Mouse (Mus musculus) heart, adult 2 months (tissue): Measurements from ENCODE around the gene Zdhhc13. TPM values are rescaled to one million over a fixed set of nuclear protein-coding genes. Genes with fewer than 3 reads are reported as not detected.

Experiments used
- DNase-seq, 2 experiments: peaks; one replicate each; pipeline ENCODE4 v3.0.0; 2021
- H3K27ac ChIP-seq: fragments of 200-600 bp; 2 replicates; pipeline ENCODE4 v1.8.1; 2022
- H3K27me3 ChIP-seq: fragments of 200-500 bp; 2 replicates; pipeline ENCODE4 v1.6.1; 2012; ENCODE audit warnings: mild to moderate bottlenecking, low read length, inconsistent platforms, mixed read lengths; ENCODE audit not compliant: control insufficient read depth, insufficient read depth
- H3K36me3 ChIP-seq: fragments of 200-500 bp; 2 replicates; pipeline ENCODE4 v1.6.1; 2012; ENCODE audit warnings: low read length, inconsistent platforms; ENCODE audit not compliant: control insufficient read depth, insufficient read depth
- H3K4me1 ChIP-seq: fragments of 200-500 bp; 2 replicates; pipeline ENCODE4 v1.6.1; 2011; ENCODE audit warnings: low read length; ENCODE audit not compliant: control insufficient read depth, insufficient read depth
- H3K4me3 ChIP-seq: fragments of 200-600 bp; 2 replicates; pipeline ENCODE4 v1.8.1; 2022
- H3K79me2 ChIP-seq: fragments of 200-500 bp; replicated peaks from 2 replicates; pipeline ENCODE4 v1.6.1; 2012; ENCODE audit warnings: mild to moderate bottlenecking, inconsistent platforms, low read length, moderate library complexity, mixed read lengths; ENCODE audit not compliant: control insufficient read depth, insufficient read depth
- H3K9ac ChIP-seq: fragments of 200-500 bp; 2 replicates; pipeline ENCODE4 v1.6.1; 2012; ENCODE audit warnings: low read depth, mild to moderate bottlenecking, control low read depth, inconsistent platforms, low read length, mixed read lengths
- CTCF ChIP-seq: fragments of 200-600 bp; IDR thresholded peaks from 2 replicates; pipeline ENCODE4 v1.8.1; 2022; ENCODE audit warnings: antibody characterized with exemption, mild to moderate bottlenecking, moderate library complexity
- EP300 ChIP-seq: fragments of 200-500 bp; IDR thresholded peaks from 2 replicates; pipeline ENCODE4 v1.6.1; 2011; ENCODE audit warnings: low read depth, low read length, control low read depth; ENCODE audit not compliant: insufficient read depth
- POLR2A ChIP-seq: fragments of 200-500 bp; IDR thresholded peaks from 2 replicates; pipeline ENCODE4 v1.6.1; 2011; ENCODE audit warnings: mild to moderate bottlenecking, low read depth, low read length, control low read depth; ENCODE audit not compliant: insufficient read depth
- whole genome bisulfite sequencing: fragments of 180-500 bp; shearing (Covaris S2); methylation state at CpG from one replicate; pipeline ENCODE4 v1.1.7; 2018; 5-methylcytosine and 5-hydroxymethylcytosine counted together
- intact Hi-C: fragments of 180-260 bp; cut with DNase I; formaldehyde crosslinking; loops from one replicate; pipeline ENCODE4 v1.15.1; 2025
- polyA plus RNA-seq: library from polyadenylated mRNA; depleted of rRNA; stranded (reverse); fragments of >200 nt; gene quantifications from 2 replicates; pipeline ENCODE4 v1.2.3, GENCODE M21; 2012
- total RNA-seq, 2 experiments: library from RNA; stranded (reverse); gene quantifications; 2 replicates each; pipeline ENCODE4 v1.2.3; 2021

Zdhhc13 gene
- total and polyA plus RNA-seq, 3 experiments: 7.1 to 11.0 (median 10.9) TPM

- H3K27ac ChIP-seq: no peak overlapping the region
- no peak for DNase-seq
- no peaks in the 10 kb centered on the region for H3K4me1 ChIP-seq
- H3K79me2 ChIP-seq: no peaks in the 10 kb centered on the region
- H3K36me3 ChIP-seq: no peaks in the 10 kb centered on the region
- H3K4me3 ChIP-seq: no peak overlapping the region
- no peaks in the 10 kb centered on the region for H3K27me3 ChIP-seq
- TF ChIP-seq CTCF (no peak), EP300 (no peak), POLR2A (no peak)
- intact Hi-C loops: no loop called here
- WGBS: 58% methylated on average over 3 of the region's 3 CpGs
- no peak overlapping the region for H3K9ac ChIP-seq
Observed at GRCm38 (mm10) chr7:48755825-48756224, 33.0 kb upstream of the Zdhhc13 start.

- Histone ChIP-seq H3K79me2 (no peaks in the 10 kb centered on the region), H3K9ac (no peak overlapping the region), H3K27me3 (no peaks in the 10 kb centered on the region), H3K4me1 (no peaks in the 10 kb centered on the region), H3K36me3 (no peaks in the 10 kb centered on the region), H3K27ac (no peak overlapping the region), H3K4me3 (no peak overlapping the region)
- DNase-seq: no peak
- intact Hi-C loops: no loop called here
- TF ChIP-seq EP300: no peak
- no peak for TF ChIP-seq POLR2A
- peak; percentile 39 for TF ChIP-seq CTCF
- WGBS: 92% methylated on average over 4 of the region's 4 CpGs
Observed at GRCm38 (mm10) chr7:48756306-48756931, 32.4 kb upstream of the Zdhhc13 start.

GRCm38 (mm10) chr7:48758083-48758482, 30.7 kb upstream of the Zdhhc13 start:
- intact Hi-C loops: no loop called here
- 69% methylated on average over 1 of the region's 1 CpGs for WGBS
- no peaks in the 10 kb centered on the region for H3K27me3 ChIP-seq

GRCm38 (mm10) chr7:48760789-48761188, 28.0 kb upstream of the Zdhhc13 start:
- H3K79me2 ChIP-seq: no peaks in the 10 kb centered on the region
- DNase-seq: no peak
- no peak overlapping the region for H3K27ac ChIP-seq
- H3K4me3 ChIP-seq: no peak overlapping the region
- H3K27me3 ChIP-seq: no peaks in the 10 kb centered on the region
- intact Hi-C loops: no loop called here
- no peak for TF ChIP-seq POLR2A
- TF ChIP-seq EP300: no peak
- TF ChIP-seq CTCF: no peak
- no peaks in the 10 kb centered on the region for H3K36me3 ChIP-seq
- H3K9ac ChIP-seq: no peak overlapping the region
- WGBS: 73% methylated on average over 1 of the region's 1 CpGs
- no peaks in the 10 kb centered on the region for H3K4me1 ChIP-seq

More at GRCm38 (mm10) chr7:48758083-48758482, 30.7 kb upstream of the Zdhhc13 start:
- no peak overlapping the region for H3K9ac ChIP-seq
- no peak overlapping the region for H3K4me3 ChIP-seq
- TF ChIP-seq EP300: no peak
- TF ChIP-seq CTCF: no peak
- no peak overlapping the region for H3K27ac ChIP-seq
- H3K36me3 ChIP-seq: no peaks in the 10 kb centered on the region
- no peak for DNase-seq
- no peaks in the 10 kb centered on the region for H3K4me1 ChIP-seq
- H3K79me2 ChIP-seq: no peaks in the 10 kb centered on the region

GRCm38 (mm10) chr7:48762289-48762688, 26.5 kb upstream of the Zdhhc13 start:
- H3K4me3 ChIP-seq: no peak overlapping the region
- no peaks in the 10 kb centered on the region for H3K36me3 ChIP-seq
- H3K9ac ChIP-seq: no peak overlapping the region
- TF ChIP-seq CTCF (no peak), POLR2A (no peak), EP300 (no peak)
- H3K4me1 ChIP-seq: no peaks in the 10 kb centered on the region
- DNase-seq: no peak
- WGBS: 29% methylated on average over 1 of the region's 1 CpGs
- H3K27me3 ChIP-seq: no peaks in the 10 kb centered on the region
- H3K27ac ChIP-seq: no peak overlapping the region
- no peaks in the 10 kb centered on the region for H3K79me2 ChIP-seq
- intact Hi-C loops: no loop called here

GRCm38 (mm10) chr7:48762721-48763120, 26.1 kb upstream of the Zdhhc13 start:
- no peaks in the 10 kb centered on the region for H3K36me3 ChIP-seq
- 77% methylated on average over 3 of the region's 3 CpGs for WGBS
- H3K27ac ChIP-seq: no peak overlapping the region
- H3K9ac ChIP-seq: no peak overlapping the region
- no peak for TF ChIP-seq CTCF
- no peak for TF ChIP-seq EP300
- no peak for TF ChIP-seq POLR2A
- H3K27me3 ChIP-seq: no peaks in the 10 kb centered on the region
- no peaks in the 10 kb centered on the region for H3K4me1 ChIP-seq
- H3K4me3 ChIP-seq: no peak overlapping the region
- intact Hi-C loops: no loop called here
- H3K79me2 ChIP-seq: no peaks in the 10 kb centered on the region
- DNase-seq: no peak
